Mouse (Mus musculus): ENCODE data around the gene Pstpip1. TPM values are rescaled to one million over a fixed set of nuclear protein-coding genes. Genes with fewer than 3 reads are reported as not detected.
A peak's percentile ranks its signal among the peaks of the same experiment; 100 is the strongest.

Pstpip1 gene
- polyA plus RNA-seq (2012; rRNA removed), result 9.5 and 14.5 TPM in 2 replicates

DNA sequence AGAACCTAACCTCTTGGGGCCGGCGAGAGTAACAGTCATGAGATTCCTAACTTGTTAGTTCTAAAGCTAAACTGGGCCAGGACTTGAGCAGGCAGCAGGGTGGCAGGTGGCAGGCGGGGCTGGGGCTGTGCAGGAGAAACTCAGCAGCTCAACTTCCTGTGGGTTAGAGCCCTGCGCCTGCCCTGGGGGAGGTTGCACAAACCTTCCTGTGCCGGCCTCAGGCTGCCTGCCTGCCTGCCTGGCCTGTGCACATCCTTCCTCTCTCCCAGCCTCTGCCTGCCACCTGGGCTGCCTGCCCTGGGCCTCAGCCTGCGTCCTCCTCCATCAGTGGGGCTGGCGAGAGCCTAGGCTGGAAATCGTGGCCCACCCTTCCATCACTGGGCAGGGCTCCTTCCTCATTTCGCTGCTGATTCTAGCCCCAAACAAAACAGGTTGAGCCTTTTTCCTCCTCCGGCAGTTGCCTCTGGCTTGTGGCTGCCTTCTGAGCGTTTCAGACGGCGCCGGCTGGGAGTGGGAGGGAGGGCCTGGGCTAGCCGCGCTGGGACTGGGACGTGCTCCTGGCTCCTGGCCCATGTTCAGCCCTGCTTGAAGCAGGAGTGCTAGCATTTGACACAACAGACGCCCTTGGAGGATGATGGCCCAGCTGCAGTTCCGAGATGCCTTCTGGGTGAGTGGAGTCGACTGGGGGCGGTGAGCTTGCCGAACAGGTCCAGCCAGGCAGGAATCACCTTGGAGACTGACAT is at the start of gene Pstpip1:
Gene Pstpip1 (plus strand): TSS at position 185 of the 743 bp plus-strand sequence.
- Histone ChIP-seq H3K4me3 (replicated peaks; ENCODE audit: extremely low read depth, low read depth, low read length) (peak within 1 kb of the TSS; percentile 53), H3K4me1 (ENCODE audit: control insufficient read depth, insufficient read depth, low read length) (no peaks in the 10 kb centered on the region)
- no peak for TF ChIP-seq CTCF (IDR thresholded peaks at IDR 0.05; ENCODE audit: insufficient read depth, low read length)
- peak; percentile 34; the same call in 1 of the 2 replicates for TF ChIP-seq POLR2A (IDR thresholded peaks at IDR 0.05; ENCODE audit: borderline replicate concordance, extremely low read depth, low read depth, low read length)
- peak; percentile 44 for DNase-seq
- 17% methylated on average over 22 of the region's 22 CpGs for WGBS

DNA sequence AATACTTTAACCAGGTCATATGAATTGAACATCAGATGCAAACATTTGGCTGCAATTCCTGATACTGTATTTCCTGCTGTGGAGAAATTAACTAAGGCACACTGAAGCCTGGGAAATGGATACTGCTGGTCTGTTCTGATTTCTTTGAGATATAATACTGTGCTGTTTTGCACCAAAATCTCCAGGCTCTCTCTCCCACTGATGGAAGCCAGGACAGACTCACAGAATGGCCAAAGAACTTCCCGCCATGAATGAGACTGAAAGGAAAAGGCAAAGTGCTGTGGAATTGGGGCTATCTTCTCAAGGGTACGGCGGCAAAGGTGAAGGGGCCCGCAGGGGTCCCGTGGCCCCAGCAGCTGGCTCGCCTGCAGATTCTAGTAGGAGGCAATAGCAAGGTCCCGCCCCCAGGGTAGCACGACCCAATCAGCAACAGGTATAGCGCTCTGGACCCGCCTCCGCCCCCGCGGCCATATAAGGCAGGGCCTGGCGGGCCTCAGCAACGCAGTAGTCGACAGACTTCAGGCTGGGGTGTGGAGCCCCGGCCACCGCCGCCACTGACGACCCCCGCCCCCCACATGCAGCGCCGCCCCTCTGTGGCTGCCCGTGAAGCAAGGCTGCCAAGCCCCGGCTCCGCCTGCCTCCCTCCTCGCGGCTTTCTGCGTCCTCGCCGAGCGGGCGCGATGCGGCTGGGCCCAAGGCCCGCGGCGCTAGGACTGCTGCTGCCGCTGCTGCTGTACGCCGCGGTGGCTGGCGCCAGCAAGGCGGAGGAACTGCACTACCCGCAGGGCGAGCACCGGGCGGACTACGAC is 48.2 kb upstream of the Pstpip1 start, which contains the start of gene Rcn2:
Gene Rcn2 (plus strand): TSS at position 474 of the 809 bp plus-strand sequence.
- under 1% methylated on average over 49 of the region's 49 CpGs for WGBS
- Histone ChIP-seq H3K4me3 (replicated peaks; ENCODE audit: extremely low read depth, low read depth, low read length) (peak within 1 kb of the TSS; percentile 90), H3K4me1 (ENCODE audit: control insufficient read depth, insufficient read depth, low read length) (peaks cover 2% of the 10 kb centered on the region)
- TF ChIP-seq POLR2A (IDR thresholded peaks at IDR 0.05; ENCODE audit: borderline replicate concordance, extremely low read depth, low read depth, low read length), result peak; percentile 69; the same call in 1 of the 2 replicates
- TF ChIP-seq CTCF (IDR thresholded peaks at IDR 0.05; ENCODE audit: insufficient read depth, low read length), result no peak
- DNase-seq, result peak; percentile 96

DNA sequence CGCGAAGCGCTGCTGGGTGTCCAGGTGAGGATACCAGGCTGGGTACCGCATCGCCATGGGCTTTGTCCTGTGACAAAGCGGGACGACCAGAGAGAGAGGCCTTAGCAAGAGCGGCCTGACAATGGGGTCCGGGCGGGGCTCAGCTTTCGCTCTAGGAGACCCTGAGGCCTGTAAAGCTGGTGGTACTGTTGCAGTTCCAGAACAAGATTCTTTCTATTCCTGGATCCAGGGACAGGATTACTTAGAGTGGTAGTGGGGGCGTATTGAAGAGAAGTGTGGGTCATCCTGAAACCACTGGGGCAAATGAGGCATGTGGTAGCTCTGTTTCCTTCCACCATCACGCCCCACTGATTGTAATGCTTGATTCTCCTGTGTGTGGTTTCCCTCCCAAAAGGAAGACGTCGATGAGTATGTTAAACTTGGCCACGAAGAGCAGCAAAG is 47.6 kb upstream of the Pstpip1 start:
- TF ChIP-seq POLR2A (IDR thresholded peaks at IDR 0.05; ENCODE audit: borderline replicate concordance, extremely low read depth, low read depth, low read length) (no peak), CTCF (IDR thresholded peaks at IDR 0.05; ENCODE audit: insufficient read depth, low read length) (no peak)
- under 1% methylated on average over 16 of the region's 16 CpGs for WGBS
- peaks cover 2% of the 10 kb centered on the region for H3K4me1 ChIP-seq (ENCODE audit: control insufficient read depth, insufficient read depth, low read length)
- DNase-seq, result no peak
- H3K4me3 ChIP-seq (replicated peaks; ENCODE audit: extremely low read depth, low read depth, low read length), result peak overlapping the region; percentile 90

DNA sequence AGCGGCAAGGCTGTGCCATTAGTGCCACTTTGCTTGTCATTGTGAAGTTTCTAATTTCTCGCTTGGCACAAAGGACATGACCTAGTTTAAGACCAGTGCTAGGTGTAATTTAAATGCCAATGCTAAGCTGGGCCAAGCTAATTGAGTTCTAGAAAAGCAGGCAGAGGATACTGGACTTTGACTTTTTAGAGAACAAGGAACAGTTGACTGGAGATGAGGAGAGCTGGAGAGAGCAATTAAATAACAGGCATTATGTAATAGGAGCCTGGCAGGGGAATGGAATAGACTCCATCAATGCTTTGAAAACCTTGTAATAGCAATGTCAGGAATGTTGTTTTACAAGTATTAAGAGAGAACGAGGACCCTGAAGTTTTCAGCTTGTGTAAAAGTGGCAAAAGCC is 36.0 kb upstream of the Pstpip1 start:
- no peak for DNase-seq
- TF ChIP-seq CTCF (IDR thresholded peaks at IDR 0.05; ENCODE audit: insufficient read depth, low read length) (no peak), POLR2A (IDR thresholded peaks at IDR 0.05; ENCODE audit: borderline replicate concordance, extremely low read depth, low read depth, low read length) (no peak)
- Histone ChIP-seq H3K4me1 (ENCODE audit: control insufficient read depth, insufficient read depth, low read length) (no peaks in the 10 kb centered on the region), H3K4me3 (replicated peaks; ENCODE audit: extremely low read depth, low read depth, low read length) (no peak overlapping the region)
- 78% methylated on average over 3 of the region's 3 CpGs for WGBS

GRCm38 (mm10) chr9:56056147-56056546 is 33.6 kb upstream of the Pstpip1 start:
- H3K4me3 ChIP-seq (replicated peaks; ENCODE audit: extremely low read depth, low read depth, low read length), result no peak overlapping the region
- no peaks in the 10 kb centered on the region for H3K4me1 ChIP-seq (ENCODE audit: control insufficient read depth, insufficient read depth, low read length)
- WGBS, result 86% methylated on average over 6 of the region's 6 CpGs
- TF ChIP-seq POLR2A (IDR thresholded peaks at IDR 0.05; ENCODE audit: borderline replicate concordance, extremely low read depth, low read depth, low read length) (no peak), CTCF (IDR thresholded peaks at IDR 0.05; ENCODE audit: insufficient read depth, low read length) (no peak)
- no peak for DNase-seq

GRCm38 (mm10) chr9:56062336-56062735 is 27.4 kb upstream of the Pstpip1 start:
- 90% methylated on average over 5 of the region's 5 CpGs for whole genome bisulfite sequencing
- H3K4me1 ChIP-seq (ENCODE audit: control insufficient read depth, insufficient read depth, low read length), result no peaks in the 10 kb centered on the region
- no peak for DNase-seq
- TF ChIP-seq POLR2A (IDR thresholded peaks at IDR 0.05; ENCODE audit: borderline replicate concordance, extremely low read depth, low read depth, low read length) (no peak), CTCF (IDR thresholded peaks at IDR 0.05; ENCODE audit: insufficient read depth, low read length) (no peak)
- H3K4me3 ChIP-seq (replicated peaks; ENCODE audit: extremely low read depth, low read depth, low read length), result no peak overlapping the region

DNA sequence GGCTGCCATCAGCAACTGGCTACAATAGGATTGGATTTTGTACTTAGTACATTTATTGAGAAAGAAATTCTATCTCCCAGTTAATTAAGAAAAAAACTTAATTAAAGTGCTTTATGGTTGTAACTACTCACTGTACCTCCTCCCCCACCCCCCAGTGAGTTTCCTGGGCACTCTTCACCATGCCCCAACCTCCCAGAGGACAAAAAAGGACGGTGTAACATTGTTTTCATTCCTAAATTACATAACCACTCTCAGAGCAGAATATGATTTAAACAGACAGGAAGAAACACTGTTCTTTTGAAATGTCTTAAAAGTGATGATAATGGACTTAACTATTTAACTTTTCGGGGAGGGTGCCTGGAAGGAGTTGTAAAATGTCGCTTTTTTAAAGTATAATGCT is 24.8 kb upstream of the Pstpip1 start:
- TF ChIP-seq POLR2A (IDR thresholded peaks at IDR 0.05; ENCODE audit: borderline replicate concordance, extremely low read depth, low read depth, low read length) (no peak), CTCF (IDR thresholded peaks at IDR 0.05; ENCODE audit: insufficient read depth, low read length) (no peak)
- Histone ChIP-seq H3K4me1 (ENCODE audit: control insufficient read depth, insufficient read depth, low read length) (no peaks in the 10 kb centered on the region), H3K4me3 (replicated peaks; ENCODE audit: extremely low read depth, low read depth, low read length) (no peak overlapping the region)
- DNase-seq, result no peak
- 59% methylated on average over 3 of the region's 3 CpGs for WGBS

DNA sequence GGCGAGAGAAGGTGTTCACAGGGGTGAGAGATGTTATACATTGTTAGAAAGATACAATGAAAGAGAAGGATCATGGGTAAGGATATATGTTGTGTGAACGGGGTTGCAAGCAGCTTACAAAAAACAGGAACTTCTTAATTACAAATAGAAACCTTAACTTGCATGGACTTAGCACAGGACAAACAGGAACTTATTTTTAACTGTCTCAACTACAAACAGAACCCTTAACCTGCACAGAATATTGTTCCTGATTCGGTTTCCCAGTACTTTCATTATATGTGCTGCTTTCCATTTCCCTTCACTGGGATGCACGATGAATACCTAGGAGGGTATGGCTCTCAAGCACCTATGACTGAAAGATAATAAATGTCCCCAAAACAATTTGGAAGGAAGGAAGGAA is 21.8 kb upstream of the Pstpip1 start:
- H3K4me1 ChIP-seq (ENCODE audit: control insufficient read depth, insufficient read depth, low read length), result no peaks in the 10 kb centered on the region
- 86% methylated on average over 4 of the region's 4 CpGs for WGBS
- no peak for DNase-seq
- TF ChIP-seq CTCF (IDR thresholded peaks at IDR 0.05; ENCODE audit: insufficient read depth, low read length) (no peak), POLR2A (IDR thresholded peaks at IDR 0.05; ENCODE audit: borderline replicate concordance, extremely low read depth, low read depth, low read length) (no peak)
- no peak overlapping the region for H3K4me3 ChIP-seq (replicated peaks; ENCODE audit: extremely low read depth, low read depth, low read length)

DNA sequence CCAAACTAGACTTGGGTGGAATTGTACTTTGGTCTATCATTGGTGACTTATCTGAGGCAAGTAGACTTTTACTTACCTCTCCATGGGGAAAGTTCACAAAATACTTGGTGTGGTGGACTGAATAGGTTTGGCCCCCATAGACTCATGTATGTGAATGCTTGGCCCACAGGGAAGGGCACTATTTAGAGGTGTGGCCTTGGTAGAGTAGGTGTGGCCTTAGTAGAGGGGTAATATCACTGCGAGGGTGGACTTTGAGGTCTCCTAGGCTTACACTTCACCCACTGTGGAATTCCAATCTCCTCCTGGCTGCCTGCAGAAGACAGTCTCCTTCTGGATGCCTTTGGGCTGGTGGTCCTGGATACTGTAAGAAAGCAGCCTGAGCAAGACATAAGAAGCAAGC is 21.1 kb upstream of the Pstpip1 start:
- WGBS, result 96% methylated on average over 1 of the region's 1 CpGs
- DNase-seq, result no peak
- Histone ChIP-seq H3K4me1 (ENCODE audit: control insufficient read depth, insufficient read depth, low read length) (no peaks in the 10 kb centered on the region), H3K4me3 (replicated peaks; ENCODE audit: extremely low read depth, low read depth, low read length) (no peak overlapping the region)
- no peak for TF ChIP-seq CTCF (IDR thresholded peaks at IDR 0.05; ENCODE audit: insufficient read depth, low read length)
- TF ChIP-seq POLR2A (IDR thresholded peaks at IDR 0.05; ENCODE audit: borderline replicate concordance, extremely low read depth, low read depth, low read length), result no peak
